Mouse (Mus musculus) small intestine, adult 2 months (tissue): ENCODE results near the gene Fdx1.

Experiments
- CTCF ChIP-seq: fragments of 200-500 bp; IDR thresholded peaks from 2 replicates; pipeline ENCODE4 v1.5.1; 2012; ENCODE audit warnings: low read depth, mild to moderate bottlenecking, control low read depth, inconsistent platforms, low read length, moderate library complexity, mixed read lengths; ENCODE audit not compliant: insufficient replicate concordance, insufficient read length; ENCODE audit errors: extremely low read depth
- POLR2A ChIP-seq: fragments of 200-500 bp; IDR thresholded peaks from 2 replicates; pipeline ENCODE4 v1.6.1; 2012; ENCODE audit warnings: low read depth, mild to moderate bottlenecking, control low read depth, inconsistent platforms, low read length, moderate library complexity

GRCm38 (mm10) chr9:51943934-51944333 is 19.4 kb downstream of the Fdx1 start:
- no peak for TF ChIP-seq CTCF
- TF ChIP-seq POLR2A: no peak
